Comparison of ENCODE assay signal across 16 mouse cellular contexts in the genomic region with DNA sequence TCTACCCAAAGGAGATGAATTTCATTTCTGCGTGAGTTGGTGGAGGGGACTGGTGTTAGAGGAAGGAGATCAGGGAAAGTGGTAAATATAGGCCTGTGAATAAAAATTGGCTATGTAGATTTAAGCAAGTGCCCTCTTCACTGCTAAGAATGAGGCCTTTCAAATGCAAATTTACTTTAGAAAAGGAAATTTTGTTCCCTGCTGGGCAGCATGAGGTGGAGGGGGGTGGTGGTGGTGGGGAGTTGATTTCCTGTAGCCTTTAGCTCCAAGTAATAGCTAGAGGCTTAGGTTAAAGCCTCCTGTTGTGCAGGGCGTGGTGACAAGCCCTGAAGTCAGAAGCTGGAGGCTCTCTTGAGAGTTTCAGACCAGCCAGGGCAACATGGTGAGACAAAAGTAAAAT. TPM values are rescaled to one million over a fixed set of nuclear protein-coding genes. Genes with fewer than 3 reads are reported as not detected.
A peak's percentile ranks its signal among the peaks of the same experiment; 100 is the strongest.
DNase-seq lines count a peak whose midpoint lies in the region; ATAC-seq and TF ChIP-seq lines count a peak whose summit lies in the region.
"Had no signal": no experiment of that assay in that cellular context is flagged by ENCODE, and none has a peak within 500 bp of the region (broad histone marks: within the 10 kb centered on the region; RNA-seq: fewer than 3 reads in every experiment).

No protein-coding gene starts in this region.

- no peak for ATAC-seq in limb, embryonic 12.5 days (ENCODE audit: insufficient number of reproducible peaks, insufficient read depth, low FRiP score, low TSS enrichment, low read depth)
- ATAC-seq in forebrain, embryonic 11.5 days (replicated peaks; ENCODE audit: low FRiP score), result peak; percentile 67
- ATAC-seq in hindbrain, postnatal 0 days, result peak; percentile 30; the same call in 1 of the 2 replicates
- peak; percentile 10; the same call in 1 of the 2 replicates for ATAC-seq in neural tube, embryonic 13.5 days (ENCODE audit: low read depth)
- ATAC-seq: lung, postnatal 0 days had no signal

- TF ChIP-seq CTCF in hindbrain, postnatal 0 days (IDR thresholded peaks at IDR 0.05; ENCODE audit: low read depth), result no peak

- H3K36me3 ChIP-seq in limb, embryonic 12.5 days, result peaks cover 27% of the 10 kb centered on the region
- peaks cover 28% of the 10 kb centered on the region for H3K36me3 ChIP-seq in limb, embryonic 10.5 days
- H3K36me3 ChIP-seq in forebrain, embryonic 11.5 days (ENCODE audit: control insufficient read depth, insufficient read depth, low read length), result no peaks in the 10 kb centered on the region; the same call in 1 of the 2 replicates
- H3K36me3 ChIP-seq in hindbrain, postnatal 0 days (ENCODE audit: insufficient read depth, low read length), result peaks cover 18% of the 10 kb centered on the region
- H3K36me3 ChIP-seq in neural tube, embryonic 13.5 days, result peaks cover 31% of the 10 kb centered on the region

- H3K4me3 ChIP-seq in limb, embryonic 12.5 days (replicated peaks), result no peak overlapping the region
- no peak overlapping the region for H3K4me3 ChIP-seq in limb, embryonic 10.5 days
- no peak overlapping the region for H3K4me3 ChIP-seq in forebrain, embryonic 11.5 days (ENCODE audit: low read depth, low read length)
- H3K4me3 ChIP-seq in hindbrain, postnatal 0 days (ENCODE audit: low read length), result no peak overlapping the region
- H3K4me3 ChIP-seq in neural tube, embryonic 13.5 days, result no peak overlapping the region

- no peak overlapping the region for H3K4me2 ChIP-seq in limb, embryonic 12.5 days
- H3K4me2 ChIP-seq in forebrain, embryonic 11.5 days (ENCODE audit: low read depth, low read length, severe bottlenecking), result peak overlapping the region; percentile 20; the same call in 1 of the 2 replicates
- H3K4me2 ChIP-seq in hindbrain, postnatal 0 days (ENCODE audit: low read depth, low read length), result no peak overlapping the region
- peak overlapping the region; percentile 6; the same call in 1 of the 2 replicates for H3K4me2 ChIP-seq in neural tube, embryonic 13.5 days
- H3K4me2 ChIP-seq: liver, embryonic 11.5 days had no signal

- no peaks in the 10 kb centered on the region for H3K27me3 ChIP-seq in limb, embryonic 12.5 days
- H3K27me3 ChIP-seq in limb, embryonic 10.5 days (ENCODE audit: low read depth, poor library complexity, severe bottlenecking), result no peaks in the 10 kb centered on the region
- no peaks in the 10 kb centered on the region for H3K27me3 ChIP-seq in forebrain, embryonic 11.5 days (ENCODE audit: control insufficient read depth, insufficient read depth, low read length)
- no peaks in the 10 kb centered on the region for H3K27me3 ChIP-seq in hindbrain, postnatal 0 days (ENCODE audit: insufficient read depth, low read length)
- no peaks in the 10 kb centered on the region for H3K27me3 ChIP-seq in neural tube, embryonic 13.5 days

- H3K9ac ChIP-seq in limb, embryonic 12.5 days (replicated peaks), result no peak overlapping the region
- H3K9ac ChIP-seq in forebrain, embryonic 11.5 days (ENCODE audit: low read length), result 0 out of 2 replicates have a peak overlapping the region, but pooled peaks have one; percentile 21
- H3K9ac ChIP-seq in hindbrain, postnatal 0 days (replicated peaks; ENCODE audit: low read length), result no peak overlapping the region
- no peak overlapping the region for H3K9ac ChIP-seq in neural tube, embryonic 13.5 days

- H3K27ac ChIP-seq in limb, embryonic 12.5 days, result 0 out of 2 replicates have a peak overlapping the region, but pooled peaks have one; percentile 8
- no peak overlapping the region for H3K27ac ChIP-seq in limb, embryonic 10.5 days
- H3K27ac ChIP-seq in forebrain, embryonic 11.5 days (ENCODE audit: low read depth, low read length), result peak overlapping the region; percentile 48; the same call in 1 of the 2 replicates
- H3K27ac ChIP-seq in hindbrain, postnatal 0 days, result no peak overlapping the region; the same call in 1 of the 2 replicates
- no peak overlapping the region for H3K27ac ChIP-seq in neural tube, embryonic 13.5 days (replicated peaks)

- H3K9me3 ChIP-seq in limb, embryonic 12.5 days, result no peaks in the 10 kb centered on the region
- H3K9me3 ChIP-seq in limb, embryonic 10.5 days (replicated peaks), result no peaks in the 10 kb centered on the region
- H3K9me3 ChIP-seq in forebrain, embryonic 11.5 days (ENCODE audit: control insufficient read depth, low read length), result no peaks in the 10 kb centered on the region
- H3K9me3 ChIP-seq in hindbrain, postnatal 0 days (ENCODE audit: low read length), result no peaks in the 10 kb centered on the region
- no peaks in the 10 kb centered on the region for H3K9me3 ChIP-seq in neural tube, embryonic 13.5 days

- WGBS in limb, embryonic 12.5 days, result 33% methylated on average over 2 of the region's 2 CpGs
- 32% methylated on average over 2 of the region's 2 CpGs for WGBS in limb, embryonic 10.5 days
- 4% methylated on average over 2 of the region's 2 CpGs for WGBS in forebrain, embryonic 11.5 days
- 8% methylated on average over 2 of the region's 2 CpGs for WGBS in hindbrain, postnatal 0 days
- 7% methylated on average over 2 of the region's 2 CpGs for WGBS in neural tube, embryonic 13.5 days

- peaks cover 10% of the 10 kb centered on the region for H3K4me1 ChIP-seq in limb, embryonic 12.5 days (replicated peaks)
- peaks cover 9% of the 10 kb centered on the region for H3K4me1 ChIP-seq in limb, embryonic 10.5 days
- H3K4me1 ChIP-seq in forebrain, embryonic 11.5 days (replicated peaks; ENCODE audit: control insufficient read depth, insufficient read depth, low read length), result peaks cover 5% of the 10 kb centered on the region; the same call in 1 of the 2 replicates
- H3K4me1 ChIP-seq in hindbrain, postnatal 0 days (ENCODE audit: insufficient read depth, low read length), result no peaks in the 10 kb centered on the region; the same call in none of the 2 replicates
- H3K4me1 ChIP-seq in neural tube, embryonic 13.5 days (replicated peaks), result peaks cover 17% of the 10 kb centered on the region

- DNase-seq in limb, embryonic 10.5 days (ENCODE audit: low spot score), result no peak
- no peak for DNase-seq in forebrain, embryonic 11.5 days (ENCODE audit: low spot score)
- DNase-seq in hindbrain, postnatal 0 days (ENCODE audit: low spot score), result no peak
- no peak for DNase-seq in urinary bladder, postnatal 10 days (ENCODE audit: low spot score)
- DNase-seq in cerebellum, postnatal 14 days, result no peak
- no peak for DNase-seq in heart, postnatal 4 days
- DNase-seq: cerebellum, adult 9-11 months; gastrocnemius, postnatal 10 days; kidney, adult 9 months had no signal

RNA-seq across cellular contexts. Expression of a gene that starts 9.3 kb away (rescaled TPM):
- 0.08 TPM in 1 of 2 replicates, not detected in the other for polyA plus RNA-seq in limb, embryonic 12.5 days (2016; fragmentation: Nextera tagmentation; extraction: Ambion mirVana)
- 0.06 TPM in 1 of 2 replicates, not detected in the other for polyA plus RNA-seq in limb, embryonic 10.5 days (2016; fragmentation: Nextera tagmentation; extraction: Ambion mirVana)
- not detected in 2 replicates for polyA plus RNA-seq in forebrain, embryonic 11.5 days (2014; fragmentation: Nextera tagmentation; extraction: Ambion mirVana)
- not detected in 2 replicates for total RNA-seq in hindbrain, postnatal 0 days (2014; rRNA removed)
- polyA plus RNA-seq in hindbrain, postnatal 0 days (2015; fragmentation: Nextera tagmentation; extraction: Ambion mirVana), result not detected in 2 replicates
- polyA plus RNA-seq in neural tube, embryonic 13.5 days (2015; fragmentation: Nextera tagmentation; extraction: Ambion mirVana), result not detected in 2 replicates
- total RNA-seq in heart, postnatal 4 days (2021), result not detected
- total RNA-seq: gastrocnemius, postnatal 10 days; left cerebral cortex, adult 18-20 months had no signal
- polyA plus RNA-seq: heart, postnatal 0 days; liver, embryonic 11.5 days; lung, postnatal 0 days; spleen, adult 2 months had no signal

RNA-seq across cellular contexts. Expression of a gene that starts 19.1 kb away (rescaled TPM):
- not detected in 2 replicates for polyA plus RNA-seq in limb, embryonic 12.5 days (2016; fragmentation: Nextera tagmentation; extraction: Ambion mirVana)
- polyA plus RNA-seq in limb, embryonic 10.5 days (2016; fragmentation: Nextera tagmentation; extraction: Ambion mirVana), result 0.05 TPM in 1 of 2 replicates, not detected in the other
- 0.13 TPM in 2 replicates for polyA plus RNA-seq in forebrain, embryonic 11.5 days (2014; fragmentation: Nextera tagmentation; extraction: Ambion mirVana)
- total RNA-seq in hindbrain, postnatal 0 days (2014; rRNA removed), result not detected in 2 replicates
- 0.06 TPM in 1 of 2 replicates, not detected in the other for polyA plus RNA-seq in hindbrain, postnatal 0 days (2015; fragmentation: Nextera tagmentation; extraction: Ambion mirVana)
- not detected in 2 replicates for polyA plus RNA-seq in neural tube, embryonic 13.5 days (2015; fragmentation: Nextera tagmentation; extraction: Ambion mirVana)
- not detected for total RNA-seq in heart, postnatal 4 days (2021)
- total RNA-seq: gastrocnemius, postnatal 10 days; left cerebral cortex, adult 18-20 months had no signal
- polyA plus RNA-seq: heart, postnatal 0 days; liver, embryonic 11.5 days; lung, postnatal 0 days; spleen, adult 2 months had no signal

RNA-seq across cellular contexts. Expression of a gene that starts 33.2 kb away (rescaled TPM):
- polyA plus RNA-seq in limb, embryonic 12.5 days (2016; fragmentation: Nextera tagmentation; extraction: Ambion mirVana), result 18.0 and 18.1 TPM in 2 replicates
- 6.6 and 9.0 TPM in 2 replicates for polyA plus RNA-seq in limb, embryonic 10.5 days (2016; fragmentation: Nextera tagmentation; extraction: Ambion mirVana)
- polyA plus RNA-seq in forebrain, embryonic 11.5 days (2014; fragmentation: Nextera tagmentation; extraction: Ambion mirVana), result 19.7 and 21.8 TPM in 2 replicates
- 519 and 527 TPM in 2 replicates for total RNA-seq in hindbrain, postnatal 0 days (2014; rRNA removed)
- 93.4 and 98.3 TPM in 2 replicates for polyA plus RNA-seq in hindbrain, postnatal 0 days (2015; fragmentation: Nextera tagmentation; extraction: Ambion mirVana)
- 56.2 and 57.0 TPM in 2 replicates for polyA plus RNA-seq in neural tube, embryonic 13.5 days (2015; fragmentation: Nextera tagmentation; extraction: Ambion mirVana)
- 10 to 100 TPM; 21.6 to 22.4 TPM for total RNA-seq in heart, postnatal 4 days (2021)

RNA-seq across cellular contexts. Expression of a gene that starts 40.9 kb away (rescaled TPM):
- polyA plus RNA-seq in limb, embryonic 12.5 days (2016; fragmentation: Nextera tagmentation; extraction: Ambion mirVana), result not detected in 2 replicates
- not detected in 2 replicates for polyA plus RNA-seq in limb, embryonic 10.5 days (2016; fragmentation: Nextera tagmentation; extraction: Ambion mirVana)
- polyA plus RNA-seq in forebrain, embryonic 11.5 days (2014; fragmentation: Nextera tagmentation; extraction: Ambion mirVana), result not detected in 2 replicates
- not detected in 2 replicates for total RNA-seq in hindbrain, postnatal 0 days (2014; rRNA removed)
- not detected in 2 replicates for polyA plus RNA-seq in hindbrain, postnatal 0 days (2015; fragmentation: Nextera tagmentation; extraction: Ambion mirVana)
- not detected in 2 replicates for polyA plus RNA-seq in neural tube, embryonic 13.5 days (2015; fragmentation: Nextera tagmentation; extraction: Ambion mirVana)
- total RNA-seq in heart, postnatal 4 days (2021), result not detected
- total RNA-seq: gastrocnemius, postnatal 10 days; left cerebral cortex, adult 18-20 months had no signal
- polyA plus RNA-seq: heart, postnatal 0 days; liver, embryonic 11.5 days; lung, postnatal 0 days; spleen, adult 2 months had no signal

RNA-seq across cellular contexts. Expression of a gene that starts 55.8 kb away (rescaled TPM):
- polyA plus RNA-seq in limb, embryonic 12.5 days (2016; fragmentation: Nextera tagmentation; extraction: Ambion mirVana), result 0.24 TPM in 1 of 2 replicates, not detected in the other
- 0.08 and 0.20 TPM in 2 replicates for polyA plus RNA-seq in limb, embryonic 10.5 days (2016; fragmentation: Nextera tagmentation; extraction: Ambion mirVana)
- polyA plus RNA-seq in forebrain, embryonic 11.5 days (2014; fragmentation: Nextera tagmentation; extraction: Ambion mirVana), result 0.39 TPM in 1 of 2 replicates, not detected in the other
- total RNA-seq in hindbrain, postnatal 0 days (2014; rRNA removed), result 0.52 TPM in 1 of 2 replicates, not detected in the other
- polyA plus RNA-seq in hindbrain, postnatal 0 days (2015; fragmentation: Nextera tagmentation; extraction: Ambion mirVana), result 1.5 and 1.7 TPM in 2 replicates
- 1.2 and 1.7 TPM in 2 replicates for polyA plus RNA-seq in neural tube, embryonic 13.5 days (2015; fragmentation: Nextera tagmentation; extraction: Ambion mirVana)
- total RNA-seq in heart, postnatal 4 days (2021), result not detected
- total RNA-seq: gastrocnemius, postnatal 10 days had no signal
- polyA plus RNA-seq: heart, postnatal 0 days; liver, embryonic 11.5 days; spleen, adult 2 months had no signal

Comparison
In these comparisons a context has a peak if more than half of its experiments do, and no peak if none do; other contexts are left out.
1. H3K27ac ChIP-seq: peak in limb, embryonic 12.5 days (single experiment) and forebrain, embryonic 11.5 days (single experiment); none in limb, embryonic 10.5 days (single experiment), hindbrain, postnatal 0 days (single experiment) and neural tube, embryonic 13.5 days (single experiment).
2. H3K4me2 ChIP-seq: peak in forebrain, embryonic 11.5 days (single experiment) and neural tube, embryonic 13.5 days (single experiment); none in limb, embryonic 12.5 days (single experiment) and hindbrain, postnatal 0 days (single experiment).